In genomic region chr12:24548885-24549284, GRCm38 (mm10) we compare ENCODE assay signal across 17 mouse cellular contexts.
"Had no signal": no experiment of that assay in that cellular context is flagged by ENCODE, and none has a peak within 500 bp of the region (broad histone marks: within the 10 kb centered on the region; RNA-seq: fewer than 3 reads in every experiment).

No protein-coding gene starts in this region.

- H3K9me3 ChIP-seq: lung, embryonic 15.5 days; megakaryocyte, embryonic 14.5 days; midbrain, embryonic 13.5 days; midbrain, embryonic 15.5 days; neural tube, embryonic 12.5 days; stomach, embryonic 15.5 days had no signal

- H3K4me3 ChIP-seq: lung, embryonic 15.5 days; megakaryocyte, embryonic 14.5 days; midbrain, embryonic 13.5 days; midbrain, embryonic 15.5 days; neural tube, embryonic 12.5 days; stomach, embryonic 15.5 days had no signal

- ATAC-seq: lung, postnatal 0 days; midbrain, embryonic 13.5 days; midbrain, embryonic 15.5 days had no signal

- H3K9ac ChIP-seq: lung, embryonic 15.5 days; midbrain, embryonic 13.5 days; midbrain, embryonic 15.5 days; neural tube, embryonic 12.5 days; stomach, embryonic 15.5 days had no signal

- DNase-seq: lung, adult 2 months; lung, postnatal 14 days; lung, postnatal 36 days; right cerebral cortex, postnatal 14 days; thymus, adult 2 months; thymus, postnatal 25 days; thymus, postnatal 4 days had no signal

- H3K27ac ChIP-seq: lung, embryonic 15.5 days; macrophage; midbrain, embryonic 13.5 days; midbrain, embryonic 15.5 days; neural tube, embryonic 12.5 days; stomach, embryonic 15.5 days; stomach, postnatal 0 days had no signal

- H3K4me1 ChIP-seq: lung, embryonic 15.5 days; midbrain, embryonic 13.5 days; midbrain, embryonic 15.5 days; neural tube, embryonic 12.5 days; stomach, embryonic 15.5 days had no signal

- H3K27me3 ChIP-seq: lung, embryonic 15.5 days; megakaryocyte, embryonic 14.5 days; midbrain, embryonic 13.5 days; midbrain, embryonic 15.5 days; neural tube, embryonic 12.5 days; stomach, embryonic 15.5 days had no signal

- H3K4me2 ChIP-seq: lung, embryonic 15.5 days; midbrain, embryonic 11.5 days; midbrain, embryonic 13.5 days; midbrain, embryonic 15.5 days; neural tube, embryonic 12.5 days; stomach, embryonic 15.5 days had no signal
